Mouse (Mus musculus): Measurements from ENCODE around the gene Tcaim. TPM values are rescaled to one million over a fixed set of nuclear protein-coding genes. Genes with fewer than 3 reads are reported as not detected.

Tcaim gene
- polyA plus RNA-seq (2017; shearing (Covaris generic)), result 10 to 100 TPM; 18.1 to 20.6 TPM

DNA sequence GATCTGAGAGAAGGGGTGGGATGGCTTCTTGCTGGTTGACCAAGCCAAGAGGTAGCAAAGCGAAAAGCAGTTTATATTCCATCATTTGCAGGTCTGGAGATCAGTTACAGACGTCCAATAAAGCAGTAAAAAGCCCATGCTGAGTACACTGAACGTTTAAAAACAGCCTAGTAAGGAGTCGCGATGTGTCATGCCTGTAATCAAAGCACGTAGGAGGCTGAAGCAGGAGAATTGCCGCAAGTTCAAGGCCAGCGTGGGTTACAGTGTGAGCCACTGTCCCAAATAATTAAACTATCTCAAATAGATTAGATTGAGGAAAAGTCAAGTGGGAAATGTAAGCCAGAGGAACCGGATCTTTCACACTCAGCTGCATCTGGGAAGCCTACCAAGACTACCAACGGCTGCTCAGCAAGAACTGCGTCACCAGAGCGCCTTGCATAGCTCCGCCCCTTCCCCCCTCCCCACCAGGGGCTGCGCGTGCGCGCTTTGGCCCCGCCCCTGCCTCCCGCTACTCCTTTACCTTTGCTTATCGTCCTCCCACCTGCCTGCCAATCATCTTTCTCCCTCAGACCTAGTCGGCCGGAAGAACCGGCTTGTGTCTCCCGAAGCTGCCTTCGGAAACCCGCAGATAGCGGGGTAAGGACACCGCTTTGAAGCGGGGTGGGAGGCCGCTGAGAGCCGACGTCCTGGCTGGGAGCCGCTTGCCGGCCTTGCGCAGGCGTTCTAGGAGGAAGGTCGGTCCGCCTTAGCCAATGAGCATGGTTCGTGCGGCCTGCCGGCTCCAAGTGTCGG lies at the start of gene Tcaim:
Gene Tcaim (plus strand): TSS at position 487 of the 792 bp plus-strand sequence.

DNA sequence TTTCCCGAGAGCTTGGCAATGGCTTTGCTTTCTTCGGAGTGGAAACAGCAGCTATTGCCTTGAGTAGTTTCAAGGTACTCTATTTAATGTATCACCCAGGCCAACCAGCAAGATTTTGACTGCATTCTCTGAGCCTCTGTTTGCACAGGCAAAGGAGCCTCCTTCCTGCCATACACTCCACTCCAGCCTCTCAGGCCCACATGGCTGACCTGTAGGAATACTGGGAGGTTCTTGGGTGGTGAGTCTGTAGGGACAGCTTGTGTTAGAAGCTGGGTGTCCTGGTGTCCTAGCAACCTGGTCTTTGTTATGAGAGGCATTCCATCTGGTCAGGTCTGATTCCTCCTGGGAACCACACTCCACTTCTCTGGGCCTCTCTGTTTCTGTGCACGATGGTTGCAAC lies 38.4 kb downstream of the Tcaim start, which contains the start of gene Gm35549:
Gene Gm35549 (minus strand): TSS at position 276 of the 400 bp plus-strand sequence.

GRCm38 (mm10) chr9:122865697-122866166 lies 60.4 kb downstream of the Tcaim start, which contains the start of gene Zfp445:
Gene Zfp445, minus strand, starts transcription at chr9:122866006.

GRCm38 (mm10) chr9:122885385-122885784 lies 80.0 kb downstream of the Tcaim start, which contains the start of gene Zkscan7:
Gene Zkscan7, plus strand, starts transcription at chr9:122885685.

Other genes with a start within 250 kb of the Tcaim start
- gene Topaz1, start 58.2 kb upstream of the Tcaim start, polyA plus RNA-seq (2017; shearing (Covaris generic)), result under 1 TPM in 1 of 2 experiments, not detected in 1; 0.07 TPM
- 1 to 10 TPM in 1 of 2 experiments, under 1 TPM in 1; 0.94 to 1.7 TPM for gene Gm35549, start 38.5 kb downstream of the Tcaim start, polyA plus RNA-seq (2017; shearing (Covaris generic))
- 10 to 100 TPM; 49.3 to 58.1 TPM for gene Zfp445, start 60.5 kb downstream of the Tcaim start, polyA plus RNA-seq (2017; shearing (Covaris generic))
- 10 to 100 TPM in 1 of 2 experiments, 1 to 10 TPM in 1; 6.6 to 10.3 TPM for gene Zkscan7, start 80.1 kb downstream of the Tcaim start, polyA plus RNA-seq (2017; shearing (Covaris generic))
- gene Zfp105, start 117.5 kb downstream of the Tcaim start, polyA plus RNA-seq (2017; shearing (Covaris generic)), result not detected
- gene 1110059G10Rik, start 145.5 kb downstream of the Tcaim start, polyA plus RNA-seq (2017; shearing (Covaris generic)), result 10 to 100 TPM; 28.2 to 36.6 TPM
- 1 to 10 TPM; 4.9 to 7.1 TPM for gene Kif15, start 145.5 kb downstream of the Tcaim start, polyA plus RNA-seq (2017; shearing (Covaris generic))
- gene Tmem42, start 215.8 kb downstream of the Tcaim start, polyA plus RNA-seq (2017; shearing (Covaris generic)), result 10 to 100 TPM; 30.8 to 33.6 TPM
- 1 to 10 TPM in 1 of 2 experiments, under 1 TPM in 1; 0.80 to 5.8 TPM for gene Tgm4, start 229.2 kb downstream of the Tcaim start, polyA plus RNA-seq (2017; shearing (Covaris generic))